Comparison of ENCODE assay signal across 8 mouse cellular contexts in the genomic region with DNA sequence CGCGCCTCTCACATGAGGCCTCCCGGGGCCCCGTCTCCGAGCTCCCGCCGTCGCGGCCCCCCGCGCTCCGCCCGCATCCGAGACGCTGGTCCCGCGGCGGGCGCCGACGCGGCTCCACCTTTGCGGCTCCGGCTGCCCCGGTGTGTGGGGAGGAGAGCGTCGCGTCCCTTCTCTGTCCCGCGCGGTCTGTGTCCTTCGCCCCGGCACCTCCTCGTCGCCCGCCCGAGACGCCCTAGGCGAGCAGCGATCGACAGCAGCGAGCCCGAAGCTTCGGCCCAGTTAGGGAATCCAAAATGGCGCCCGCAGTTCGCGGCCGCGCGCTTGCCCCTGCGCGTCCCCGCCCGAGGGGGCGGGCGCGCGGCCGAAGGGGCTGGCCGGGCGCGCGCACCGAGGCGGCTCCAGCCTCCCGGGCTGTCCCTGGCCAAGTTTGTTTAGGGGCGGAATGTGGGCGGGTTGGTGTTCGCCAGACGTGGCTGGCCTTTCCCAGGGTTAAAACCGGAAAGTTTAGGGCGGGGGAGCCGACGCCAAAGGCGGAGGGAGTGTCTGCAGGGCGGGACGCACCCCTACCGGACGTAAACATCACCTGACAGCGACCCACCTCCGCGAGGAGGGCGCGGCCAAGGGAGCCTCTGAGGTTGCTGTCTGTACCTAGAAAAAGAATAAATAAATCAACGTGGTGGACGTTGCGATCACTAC. TPM values are rescaled to one million over a fixed set of nuclear protein-coding genes. Genes with fewer than 3 reads are reported as not detected.
DNase-seq lines count a peak whose midpoint lies in the region; ATAC-seq and TF ChIP-seq lines count a peak whose summit lies in the region.

A gene (minus strand): TSS at position 329 of the 696 bp plus-strand sequence.

- no peaks in the 10 kb centered on the region; the same call in 1 of the 2 replicates for H3K4me1 ChIP-seq in bone marrow, adult 2 months (ENCODE audit: control insufficient read depth, insufficient read depth, low read length)
- H3K4me1 ChIP-seq in embryonic facial prominence, embryonic 15.5 days = peaks cover 6% of the 10 kb centered on the region
- peaks cover 8% of the 10 kb centered on the region; the same call in 1 of the 2 replicates for H3K4me1 ChIP-seq in limb, embryonic 14.5 days (ENCODE audit: control insufficient read depth, insufficient read depth, low read length)
- H3K4me1 ChIP-seq in midbrain, postnatal 0 days (ENCODE audit: insufficient read depth, low read length) = peaks cover 14% of the 10 kb centered on the region

- peak within 1 kb of the TSS; percentile 100 for H3K27ac ChIP-seq in bone marrow, adult 2 months (ENCODE audit: control insufficient read depth, insufficient read depth, low read depth, low read length, poor library complexity)
- H3K27ac ChIP-seq in embryonic facial prominence, embryonic 15.5 days (replicated peaks) = peak within 1 kb of the TSS; percentile 99
- H3K27ac ChIP-seq in limb, embryonic 14.5 days (replicated peaks; ENCODE audit: low read depth, low read length) = peak within 1 kb of the TSS; percentile 99
- H3K27ac ChIP-seq in midbrain, postnatal 0 days (ENCODE audit: low read depth, low read length) = peak within 1 kb of the TSS; percentile 95

- DNase-seq in 416B (ENCODE audit: low read depth) = peak; percentile 95
- peak; percentile 97 for DNase-seq in heart, adult 8-10 months (ENCODE audit: low spot score)
- DNase-seq in kidney, adult 9 months = peak; percentile 97
- DNase-seq in limb, embryonic 14.5 days (ENCODE audit: low spot score) = peak; percentile 90
- DNase-seq in midbrain, postnatal 0 days (ENCODE audit: low spot score) = peak; percentile 90
- peak; percentile 75 to 81 for DNase-seq in spleen, postnatal 14 days (ENCODE audit: low spot score in 2 of 2)

- WGBS in bone marrow, adult 2 months = under 1% methylated on average over 85 of the region's 88 CpGs
- WGBS in embryonic facial prominence, embryonic 15.5 days = under 1% methylated on average over 85 of the region's 88 CpGs
- WGBS in limb, embryonic 14.5 days = under 1% methylated on average over 74 of the region's 88 CpGs
- under 1% methylated on average over 67 of the region's 88 CpGs for WGBS in midbrain, postnatal 0 days

- TF ChIP-seq POLR2A in bone marrow, adult 2 months (IDR thresholded peaks at IDR 0.05; ENCODE audit: borderline replicate concordance, control insufficient read depth, low read depth, low read length) = 0 out of 2 replicates have a peak, but pooled peaks have one; percentile 41
- TF ChIP-seq POLR2A in limb, embryonic 14.5 days (IDR thresholded peaks at IDR 0.05; ENCODE audit: borderline replicate concordance, extremely low read depth, insufficient read depth, insufficient read length) = 0 out of 2 replicates have a peak, but pooled peaks have one; percentile 50

- peak within 1 kb of the TSS; percentile 58 for H3K4me2 ChIP-seq in embryonic facial prominence, embryonic 15.5 days (replicated peaks)
- peak within 1 kb of the TSS; percentile 72 for H3K4me2 ChIP-seq in limb, embryonic 14.5 days (replicated peaks; ENCODE audit: low read depth, low read length, severe bottlenecking)
- H3K4me2 ChIP-seq in midbrain, postnatal 0 days (ENCODE audit: low read depth, low read length, poor library complexity, severe bottlenecking) = peak within 1 kb of the TSS; percentile 71

- H3K36me3 ChIP-seq in embryonic facial prominence, embryonic 15.5 days = no peaks in the 10 kb centered on the region
- 0 out of 2 replicates have a peak, but pooled peaks cover 5% of the 10 kb centered on the region for H3K36me3 ChIP-seq in limb, embryonic 14.5 days (ENCODE audit: control insufficient read depth, insufficient read depth, low read length)
- no peaks in the 10 kb centered on the region for H3K36me3 ChIP-seq in midbrain, postnatal 0 days (ENCODE audit: insufficient read depth, low read length)

- TF ChIP-seq CTCF in bone marrow, adult 2 months (IDR thresholded peaks at IDR 0.05; ENCODE audit: control insufficient read depth, insufficient read depth, low read length) = no peak
- TF ChIP-seq CTCF in midbrain, postnatal 0 days (IDR thresholded peaks at IDR 0.05) = no peak

- peak within 1 kb of the TSS; percentile 96 for H3K4me3 ChIP-seq in bone marrow, adult 2 months (replicated peaks; ENCODE audit: control insufficient read depth, low read depth, low read length)
- peak within 1 kb of the TSS; percentile 89 for H3K4me3 ChIP-seq in embryonic facial prominence, embryonic 15.5 days (replicated peaks)
- peak within 1 kb of the TSS; percentile 95 for H3K4me3 ChIP-seq in limb, embryonic 14.5 days (replicated peaks; ENCODE audit: low read length)
- H3K4me3 ChIP-seq in midbrain, postnatal 0 days (ENCODE audit: low read depth, low read length) = peak within 1 kb of the TSS; percentile 95

- H3K9ac ChIP-seq in embryonic facial prominence, embryonic 15.5 days = peak within 1 kb of the TSS; percentile 80
- H3K9ac ChIP-seq in limb, embryonic 14.5 days (ENCODE audit: low read depth, low read length, severe bottlenecking) = peak within 1 kb of the TSS; percentile 100
- H3K9ac ChIP-seq in midbrain, postnatal 0 days (replicated peaks; ENCODE audit: low read length, poor library complexity, severe bottlenecking) = peak within 1 kb of the TSS; percentile 96

- no peaks in the 10 kb centered on the region for H3K27me3 ChIP-seq in embryonic facial prominence, embryonic 15.5 days
- H3K27me3 ChIP-seq in limb, embryonic 14.5 days (ENCODE audit: control insufficient read depth, insufficient read depth, low read length) = no peaks in the 10 kb centered on the region
- H3K27me3 ChIP-seq in midbrain, postnatal 0 days (ENCODE audit: insufficient read depth, low read length) = no peaks in the 10 kb centered on the region

- ATAC-seq in embryonic facial prominence, embryonic 15.5 days (ENCODE audit: insufficient number of reproducible peaks, low FRiP score, low TSS enrichment, low read depth) = peak; percentile 93
- peak; percentile 90 for ATAC-seq in limb, embryonic 14.5 days (ENCODE audit: low FRiP score, low read depth)
- ATAC-seq in midbrain, postnatal 0 days (ENCODE audit: low FRiP score) = peak; percentile 86

- H3K9me3 ChIP-seq in embryonic facial prominence, embryonic 15.5 days (replicated peaks) = no peaks in the 10 kb centered on the region
- H3K9me3 ChIP-seq in limb, embryonic 14.5 days (ENCODE audit: control insufficient read depth, low read length) = no peaks in the 10 kb centered on the region
- no peaks in the 10 kb centered on the region for H3K9me3 ChIP-seq in midbrain, postnatal 0 days (ENCODE audit: low read length)

RNA-seq across cellular contexts. Expression of the gene that starts here (rescaled TPM):
- 26.6 and 36.3 TPM in 2 replicates for polyA plus RNA-seq in bone marrow, adult 2 months (2011; ENCODE audit: insufficient read depth, insufficient read length, low replicate concordance, missing spikeins)
- 25.2 and 27.0 TPM in 2 replicates for polyA plus RNA-seq in embryonic facial prominence, embryonic 15.5 days (2015; fragmentation: Nextera tagmentation; extraction: Ambion mirVana)
- 10 to 100 TPM; 45.0 to 59.5 (median 55.1) TPM for total RNA-seq in heart, adult 8-10 months (2022)
- polyA plus RNA-seq in limb, embryonic 14.5 days (2012; rRNA removed) = 84.7 and 98.3 TPM in 2 replicates
- 39.2 and 39.3 TPM in 2 replicates for polyA plus RNA-seq in limb, embryonic 14.5 days (2014; fragmentation: Nextera tagmentation; extraction: Ambion mirVana)
- total RNA-seq in midbrain, postnatal 0 days (2014; rRNA removed) = 64.5 and 67.9 TPM in 2 replicates
- polyA plus RNA-seq in midbrain, postnatal 0 days (2015; fragmentation: Nextera tagmentation; extraction: Ambion mirVana) = 20.2 and 22.5 TPM in 2 replicates

Comparison
In these comparisons a context has a peak if more than half of its experiments do, and no peak if none do; other contexts are left out.
1. Peak in every context shown above with its lines: DNase-seq, ATAC-seq, H3K4me3 ChIP-seq and H3K27ac ChIP-seq.